Mouse (Mus musculus): ENCODE measurements around the gene Tent2.

DNA sequence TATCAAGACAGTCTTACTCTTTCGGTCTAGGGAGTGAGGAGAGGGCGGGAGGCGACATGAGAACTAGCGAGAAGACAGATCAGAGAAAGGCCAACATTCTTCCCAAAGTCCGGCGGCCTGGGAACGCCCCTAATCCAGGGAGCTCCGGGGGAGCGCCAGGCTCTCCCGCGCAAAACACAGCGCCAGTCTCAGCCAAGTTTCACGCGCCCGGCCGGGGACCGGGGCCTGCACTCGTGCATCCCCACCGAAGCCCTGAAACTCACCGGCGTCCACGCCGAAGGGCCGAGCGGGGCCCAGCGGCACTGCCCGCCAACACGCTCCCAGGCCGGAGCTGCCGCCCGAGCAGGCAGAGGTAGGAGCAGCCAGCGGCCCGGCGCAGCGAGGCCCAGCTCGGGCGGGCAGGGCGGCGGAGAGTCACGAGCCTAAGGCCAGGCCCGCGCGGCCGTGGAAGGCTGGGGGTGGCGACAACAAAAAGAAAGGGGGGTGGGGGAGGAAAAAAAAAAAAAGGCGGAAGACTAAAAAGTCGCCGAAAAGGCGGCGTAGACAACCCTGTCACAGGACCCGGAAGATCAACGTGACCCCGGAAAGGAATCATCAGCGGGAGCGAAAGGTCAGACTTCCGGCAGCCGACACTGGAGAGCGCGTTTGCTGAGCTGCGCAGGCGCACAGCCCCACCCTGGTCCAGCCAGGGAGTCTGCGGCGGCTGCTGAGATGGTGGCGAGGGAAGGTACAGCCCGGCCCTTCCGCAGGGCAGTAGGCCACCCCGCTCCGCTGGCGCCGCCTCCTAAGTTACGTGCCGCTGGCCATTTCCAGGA lies at the start of gene Tent2:
- TF ChIP-seq CTCF (IDR thresholded peaks at IDR 0.05; ENCODE audit: insufficient read depth, low read length) = no peak
- TF ChIP-seq POLR2A (IDR thresholded peaks at IDR 0.05; ENCODE audit: borderline replicate concordance, extremely low read depth, low read depth, low read length) = peak; percentile 92
